Mouse (Mus musculus) stomach, embryonic 15.5 days (tissue): ENCODE measurements around the gene Tmbim1. TPM values are rescaled to one million over a fixed set of nuclear protein-coding genes. Genes with fewer than 3 reads are reported as not detected.
A peak's percentile ranks its signal among the peaks of the same experiment; 100 is the strongest.
"Not testable (repeated sequence)": the region's sequence is repeated elsewhere in the genome, so short reads cannot be mapped to it uniquely, and the experiment has no call there.

Experiments used
- ATAC-seq: fragments of 200-750 bp; cut with Nextera tagmentation; 2 replicates; pipeline ENCODE4 v1.8.0; 2017; ENCODE audit warnings: low read depth, moderate number of reproducible peaks, moderate TSS enrichment; ENCODE audit not compliant: insufficient read depth, low FRiP score
- H3K27ac ChIP-seq: fragments of 300-500 bp; sonication (generic); 2 replicates; pipeline ENCODE4 v1.5.1; 2015; ENCODE audit warnings: mild to moderate bottlenecking, inconsistent platforms
- H3K27me3 ChIP-seq: fragments of 300-500 bp; sonication (generic); replicated peaks from 2 replicates; pipeline ENCODE4 v1.6.1; 2015; ENCODE audit warnings: inconsistent platforms
- H3K36me3 ChIP-seq: fragments of 300-500 bp; sonication (generic); 2 replicates; pipeline ENCODE4 v1.6.1; 2015; ENCODE audit warnings: inconsistent platforms
- H3K4me1 ChIP-seq: fragments of 300-500 bp; sonication (generic); 2 replicates; pipeline ENCODE4 v1.6.1; 2015; ENCODE audit warnings: inconsistent platforms
- H3K4me2 ChIP-seq: fragments of 300-500 bp; sonication (generic); 2 replicates; pipeline ENCODE4 v1.6.1; 2015; ENCODE audit warnings: mild to moderate bottlenecking, inconsistent platforms
- H3K4me3 ChIP-seq: fragments of 300-500 bp; sonication (generic); replicated peaks from 2 replicates; pipeline ENCODE4 v1.5.1; 2015; ENCODE audit warnings: inconsistent platforms
- H3K9ac ChIP-seq: fragments of 300-500 bp; sonication (generic); 2 replicates; pipeline ENCODE4 v1.6.1; 2015; ENCODE audit warnings: inconsistent platforms
- H3K9me3 ChIP-seq: fragments of 300-500 bp; sonication (generic); 2 replicates; pipeline ENCODE4 v1.6.1; 2016; ENCODE audit warnings: inconsistent platforms
- WGBS: fragments of 180-500 bp; shearing (Covaris S2); methylation state at CpG from one replicate; pipeline ENCODE4 v1.1.7; 2015; 5-methylcytosine and 5-hydroxymethylcytosine counted together
- polyA plus RNA-seq: library from polyadenylated mRNA; unstranded; fragments of >200 nt; fragmentation: Nextera tagmentation; extraction: Ambion mirVana; gene quantifications from 2 replicates; pipeline ENCODE4 v1.2.1, GENCODE M21; 2015

The Tmbim1 gene
- polyA plus RNA-seq, 1 experiment from 2014 or later, result 73.4 TPM

GRCm38 (mm10) chr1:74338626-74339025, 33.2 kb upstream of the Tmbim1 start:
- Histone ChIP-seq H3K27me3 (no peaks in the 10 kb centered on the region), H3K9ac (no peak overlapping the region), H3K4me1 (no peaks in the 10 kb centered on the region; the same call in 1 of the 2 replicates), H3K27ac (no peak overlapping the region), H3K4me2 (no peak overlapping the region), H3K36me3 (no peaks in the 10 kb centered on the region), H3K9me3 (no peaks in the 10 kb centered on the region), H3K4me3 (no peak overlapping the region)
- WGBS, result 79% methylated on average over 4 of the region's 4 CpGs
- no peak for ATAC-seq

- no peak overlapping the region for H3K4me3 ChIP-seq
- H3K27ac ChIP-seq, result no peak overlapping the region
- H3K27me3 ChIP-seq, result no peaks in the 10 kb centered on the region
- H3K9ac ChIP-seq, result no peak overlapping the region
- ATAC-seq, result no peak; the same call in 1 of the 2 replicates
- H3K4me2 ChIP-seq, result no peak overlapping the region
- H3K9me3 ChIP-seq, result no peaks in the 10 kb centered on the region
- H3K36me3 ChIP-seq, result no peaks in the 10 kb centered on the region
- peaks cover 6% of the 10 kb centered on the region for H3K4me1 ChIP-seq
- WGBS, result 79% methylated on average over 4 of the region's 5 CpGs
Measured at GRCm38 (mm10) chr1:74338013-74338412, 32.6 kb upstream of the Tmbim1 start.

- 75% methylated on average over 3 of the region's 3 CpGs for WGBS
- no peak overlapping the region for H3K4me3 ChIP-seq
- peaks cover 8% of the 10 kb centered on the region for H3K4me1 ChIP-seq
- H3K4me2 ChIP-seq, result no peak overlapping the region
- H3K36me3 ChIP-seq, result no peaks in the 10 kb centered on the region
- no peak overlapping the region for H3K9ac ChIP-seq
- H3K27ac ChIP-seq, result no peak overlapping the region
- ATAC-seq, result no peak
- no peaks in the 10 kb centered on the region for H3K27me3 ChIP-seq
- H3K9me3 ChIP-seq, result no peaks in the 10 kb centered on the region
Measured at GRCm38 (mm10) chr1:74337241-74337771, 31.9 kb upstream of the Tmbim1 start.

DNA sequence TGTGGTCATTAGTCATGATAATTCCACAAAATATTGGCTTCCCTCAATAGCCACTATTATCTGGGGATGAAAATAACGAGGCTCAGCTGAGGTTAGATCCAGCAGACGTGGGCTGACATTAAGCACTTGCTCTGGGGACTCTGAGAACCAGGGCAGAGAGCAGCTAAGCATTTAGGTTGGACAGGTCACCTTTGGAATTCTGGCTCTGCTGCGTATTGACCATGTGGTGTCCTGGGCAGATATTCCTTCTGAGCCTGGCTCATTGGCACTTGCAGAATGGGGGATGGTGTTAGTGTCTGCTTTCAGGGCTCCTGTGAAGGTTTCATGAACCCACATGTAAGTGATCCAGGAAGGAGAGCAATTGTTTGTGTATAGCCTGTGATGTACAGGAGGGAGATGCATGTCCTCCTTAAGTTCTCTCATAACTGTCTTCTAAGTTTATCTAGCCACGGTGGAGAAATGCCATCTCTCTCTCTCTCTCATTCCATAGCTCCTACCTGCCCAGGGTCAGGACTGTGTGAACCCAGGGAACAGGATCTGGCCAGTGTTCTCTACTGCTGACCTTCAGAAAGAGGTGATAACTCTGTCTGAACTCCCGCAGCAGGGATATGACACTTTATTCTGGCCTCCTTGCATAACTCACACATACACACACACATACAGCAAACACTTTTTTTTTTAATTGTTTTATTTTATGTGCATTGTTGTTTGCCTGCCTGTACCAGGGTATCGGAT, 30.2 kb upstream of the Tmbim1 start:
- H3K27ac ChIP-seq, result no peak overlapping the region
- no peak overlapping the region for H3K9ac ChIP-seq
- WGBS, result 71% methylated on average over 6 of the region's 6 CpGs
- no peaks in the 10 kb centered on the region for H3K36me3 ChIP-seq
- H3K4me1 ChIP-seq, result peaks cover 20% of the 10 kb centered on the region
- H3K27me3 ChIP-seq, result no peaks in the 10 kb centered on the region
- no peak overlapping the region for H3K4me2 ChIP-seq
- no peaks in the 10 kb centered on the region for H3K9me3 ChIP-seq
- no peak overlapping the region for H3K4me3 ChIP-seq
- ATAC-seq, result no peak

GRCm38 (mm10) chr1:74335033-74335432, 29.6 kb upstream of the Tmbim1 start:
- H3K27me3 ChIP-seq, result no peaks in the 10 kb centered on the region
- no peak overlapping the region for H3K4me2 ChIP-seq
- H3K4me3 ChIP-seq, result no peak overlapping the region
- WGBS, result 65% methylated on average over 4 of the region's 4 CpGs
- no peak overlapping the region for H3K9ac ChIP-seq
- H3K9me3 ChIP-seq, result no peaks in the 10 kb centered on the region
- no peak overlapping the region for H3K27ac ChIP-seq
- no peaks in the 10 kb centered on the region for H3K36me3 ChIP-seq
- ATAC-seq, result no peak
- H3K4me1 ChIP-seq, result peaks cover 22% of the 10 kb centered on the region

- peaks cover 23% of the 10 kb centered on the region for H3K4me1 ChIP-seq
- H3K36me3 ChIP-seq, result no peaks in the 10 kb centered on the region
- H3K9me3 ChIP-seq, result no peaks in the 10 kb centered on the region
- no peaks in the 10 kb centered on the region for H3K27me3 ChIP-seq
- no peak for ATAC-seq
- H3K4me3 ChIP-seq, result no peak overlapping the region
- WGBS, result 77% methylated on average over 3 of the region's 3 CpGs
- H3K27ac ChIP-seq, result no peak overlapping the region
- no peak overlapping the region for H3K4me2 ChIP-seq
- no peak overlapping the region for H3K9ac ChIP-seq
Measured at GRCm38 (mm10) chr1:74334607-74335006, 29.2 kb upstream of the Tmbim1 start.

DNA sequence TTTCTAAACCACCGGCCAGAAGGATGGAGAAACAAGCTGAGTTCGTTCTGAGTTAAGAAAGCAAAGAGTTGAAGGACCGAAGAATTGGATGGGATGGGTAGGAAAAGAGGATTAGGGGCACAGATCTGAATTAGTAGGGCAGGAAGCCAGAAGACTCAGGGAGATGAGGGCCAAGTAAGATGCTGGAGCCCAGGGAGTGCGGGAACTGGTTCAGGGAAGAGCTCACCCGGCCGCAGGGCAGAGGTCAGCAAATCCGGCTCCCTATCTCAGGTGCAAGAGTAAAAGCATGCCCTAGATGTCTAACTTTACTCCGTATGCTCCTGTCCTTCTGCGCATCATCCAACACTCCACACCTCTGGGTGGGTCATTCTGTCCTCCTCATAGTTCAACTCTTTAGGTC, 27.5 kb upstream of the Tmbim1 start:
- H3K4me1 ChIP-seq, result peaks cover 23% of the 10 kb centered on the region
- ATAC-seq, result no peak
- peak overlapping the region; percentile 86 for H3K27ac ChIP-seq
- H3K4me2 ChIP-seq, result peak overlapping the region; percentile 80
- H3K9ac ChIP-seq, result peak overlapping the region; percentile 42
- no peaks in the 10 kb centered on the region for H3K27me3 ChIP-seq
- H3K36me3 ChIP-seq, result no peaks in the 10 kb centered on the region
- H3K9me3 ChIP-seq, result no peaks in the 10 kb centered on the region
- peak overlapping the region; percentile 56 for H3K4me3 ChIP-seq
- 1% methylated on average over 9 of the region's 9 CpGs for WGBS

- Histone ChIP-seq H3K36me3 (no peaks in the 10 kb centered on the region), H3K27me3 (no peaks in the 10 kb centered on the region), H3K9me3 (no peaks in the 10 kb centered on the region), H3K4me2 (peak overlapping the region; percentile 80), H3K27ac (peak overlapping the region; percentile 86), H3K4me1 (peaks cover 23% of the 10 kb centered on the region), H3K4me3 (peak overlapping the region; percentile 56), H3K9ac (peak overlapping the region; percentile 42)
- under 1% methylated on average over 36 of the region's 36 CpGs for WGBS
- ATAC-seq, result peak; percentile 93
Measured at GRCm38 (mm10) chr1:74332241-74332763, 26.9 kb upstream of the Tmbim1 start.

DNA sequence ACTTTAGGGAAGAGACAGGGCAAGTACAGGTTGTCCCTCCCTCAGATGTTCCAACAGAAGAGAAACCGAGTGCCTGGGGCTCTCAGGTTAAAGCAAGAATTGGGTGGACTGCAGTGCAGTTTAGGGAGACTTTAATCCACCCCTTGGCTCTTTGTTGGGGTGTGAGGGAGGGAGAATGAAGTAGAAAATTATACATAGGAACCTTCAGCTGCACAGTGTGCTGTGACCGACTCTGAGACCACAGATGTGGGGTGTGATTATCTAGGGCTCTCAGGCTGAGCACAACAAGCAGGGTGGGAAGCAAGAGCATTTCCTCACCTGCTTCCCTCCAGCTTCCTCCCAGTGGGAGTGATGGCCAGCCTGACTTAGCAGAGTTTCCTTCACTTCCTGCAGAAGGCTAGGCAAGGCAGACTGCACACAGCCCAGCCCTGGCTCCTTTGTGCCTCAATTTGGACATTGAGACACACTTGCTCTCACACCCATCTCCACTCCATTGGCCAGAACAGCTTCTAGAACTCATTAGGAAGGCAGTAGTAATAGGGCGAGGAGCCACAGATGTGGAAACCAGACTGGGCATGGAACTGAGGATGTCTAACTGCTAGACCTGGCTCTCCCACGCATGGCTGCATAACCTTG, 25.7 kb upstream of the Tmbim1 start:
- peaks cover 23% of the 10 kb centered on the region for H3K4me1 ChIP-seq
- ATAC-seq, result no peak

DNA sequence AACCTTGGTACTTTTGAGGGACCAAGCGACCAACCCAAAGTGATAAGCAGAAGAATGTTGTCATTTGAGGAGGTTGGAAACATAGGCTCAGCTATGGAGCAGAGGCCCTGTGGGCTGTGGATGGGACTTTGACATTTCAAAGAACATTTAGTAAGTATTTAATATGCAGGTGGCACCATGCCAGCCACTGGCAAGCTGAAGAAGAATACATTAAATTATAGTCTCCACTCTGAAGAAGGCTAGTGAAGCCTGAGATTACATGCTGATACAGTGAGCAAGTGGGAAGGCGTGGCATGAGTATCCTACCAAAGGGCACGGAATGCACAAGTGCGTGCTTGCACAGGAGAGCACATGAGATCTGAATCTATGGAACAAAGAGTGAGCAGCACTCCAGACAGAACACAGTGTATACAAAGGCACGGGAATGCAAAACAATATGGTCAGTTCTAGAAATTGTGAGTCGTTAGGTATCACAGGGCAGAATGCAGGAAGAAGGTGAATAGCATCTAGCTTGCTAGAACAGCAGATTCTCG, 24.5 kb upstream of the Tmbim1 start:
- H3K4me2 ChIP-seq, result no peak overlapping the region
- H3K4me1 ChIP-seq, result peaks cover 23% of the 10 kb centered on the region
- no peaks in the 10 kb centered on the region for H3K36me3 ChIP-seq
- H3K9ac ChIP-seq, result no peak overlapping the region
- H3K27me3 ChIP-seq, result no peaks in the 10 kb centered on the region
- H3K9me3 ChIP-seq, result no peaks in the 10 kb centered on the region
- 61% methylated on average over 7 of the region's 7 CpGs for WGBS
- no peak for ATAC-seq
- peak overlapping the region; percentile 86; the same call in 1 of the 2 replicates for H3K27ac ChIP-seq
- H3K4me3 ChIP-seq, result no peak overlapping the region

More for the DNA sequence above, 25.7 kb upstream of the Tmbim1 start:
- no peak overlapping the region for H3K9ac ChIP-seq
- peak overlapping the region; percentile 86 for H3K27ac ChIP-seq
- 63% methylated on average over 4 of the region's 4 CpGs for WGBS
- H3K9me3 ChIP-seq, result no peaks in the 10 kb centered on the region
- no peaks in the 10 kb centered on the region for H3K36me3 ChIP-seq
- no peak overlapping the region for H3K4me2 ChIP-seq
- H3K27me3 ChIP-seq, result no peaks in the 10 kb centered on the region
- no peak overlapping the region for H3K4me3 ChIP-seq

GRCm38 (mm10) chr1:74326916-74327315, 21.5 kb upstream of the Tmbim1 start:
- not testable (repeated sequence) for H3K9ac ChIP-seq, H3K27ac ChIP-seq, H3K9me3 ChIP-seq, H3K4me3 ChIP-seq, H3K36me3 ChIP-seq, ATAC-seq, H3K4me2 ChIP-seq, H3K27me3 ChIP-seq
- WGBS, result 68% methylated on average over 2 of the region's 2 CpGs
- H3K4me1 ChIP-seq, result peaks cover 14% of the 10 kb centered on the region

DNA sequence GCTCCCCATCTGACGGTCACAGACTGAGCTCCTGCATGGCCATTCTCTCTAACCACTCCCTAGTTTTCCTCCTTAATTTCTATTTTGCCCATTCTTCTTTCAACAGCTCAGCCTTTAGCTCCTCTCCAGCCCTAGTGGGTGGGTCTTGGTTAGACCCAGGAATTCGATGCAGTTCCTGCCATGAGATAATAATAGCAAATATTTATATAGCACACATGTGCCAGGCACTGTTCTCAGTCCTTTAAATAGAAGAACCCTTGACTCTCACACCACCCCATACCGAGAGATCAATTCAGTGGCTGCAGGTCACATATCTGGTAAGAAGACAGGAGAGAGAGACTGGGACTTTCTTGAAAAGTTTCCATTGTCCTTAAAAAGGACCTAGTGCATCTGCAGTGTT, 16.0 kb upstream of the Tmbim1 start:
- WGBS, result 46% methylated on average over 3 of the region's 3 CpGs
- H3K4me3 ChIP-seq, result no peak overlapping the region

More for the DNA sequence above, 16.0 kb upstream of the Tmbim1 start:
- H3K9ac ChIP-seq, result no peak overlapping the region
- no peak overlapping the region for H3K4me2 ChIP-seq
- H3K27me3 ChIP-seq, result no peaks in the 10 kb centered on the region
- peak; percentile 67; the same call in 1 of the 2 replicates for ATAC-seq
- H3K4me1 ChIP-seq, result no peaks in the 10 kb centered on the region
- H3K36me3 ChIP-seq, result no peaks in the 10 kb centered on the region
- H3K27ac ChIP-seq, result 0 out of 2 replicates have a peak overlapping the region, but pooled peaks have one; percentile 22
- H3K9me3 ChIP-seq, result no peaks in the 10 kb centered on the region
